Mouse (Mus musculus): Measurements from ENCODE around the gene Usp47. TPM values are rescaled to one million over a fixed set of nuclear protein-coding genes. Genes with fewer than 3 reads are reported as not detected.
A peak's percentile ranks its signal among the peaks of the same experiment; 100 is the strongest.

Gene Usp47
- polyA plus RNA-seq, 1 experiment from 2014 or later, result 80.9 TPM

GRCm38 (mm10) chr7:112144646-112145179 lies 121.4 kb downstream of the Usp47 start:
- H3K4me3 ChIP-seq (ENCODE audit: low read length), result no peak overlapping the region
- ATAC-seq (ENCODE audit: low FRiP score, low TSS enrichment), result no peak
- H3K4me2 ChIP-seq (replicated peaks; ENCODE audit: low read depth, low read length), result no peak overlapping the region
- no peak overlapping the region for H3K9ac ChIP-seq (ENCODE audit: low read depth, low read length)
- WGBS, result 54% methylated on average over 11 of the region's 11 CpGs
- no peaks in the 10 kb centered on the region for H3K27me3 ChIP-seq (ENCODE audit: control insufficient read depth, insufficient read depth, low read length)
- H3K36me3 ChIP-seq (ENCODE audit: control insufficient read depth, insufficient read depth, low read length), result peaks cover 2% of the 10 kb centered on the region; the same call in 1 of the 2 replicates
- H3K9me3 ChIP-seq (ENCODE audit: control insufficient read depth, low read length), result no peaks in the 10 kb centered on the region
- no peak overlapping the region for H3K27ac ChIP-seq (ENCODE audit: low read depth, low read length)
- peaks cover 15% of the 10 kb centered on the region for H3K4me1 ChIP-seq (ENCODE audit: control insufficient read depth, insufficient read depth, low read length)

- peaks cover 13% of the 10 kb centered on the region for H3K4me1 ChIP-seq (ENCODE audit: control insufficient read depth, insufficient read depth, low read length)
- no peak overlapping the region for H3K4me2 ChIP-seq (replicated peaks; ENCODE audit: low read depth, low read length)
- no peaks in the 10 kb centered on the region for H3K9me3 ChIP-seq (ENCODE audit: control insufficient read depth, low read length)
- no peak overlapping the region for H3K4me3 ChIP-seq (ENCODE audit: low read length)
- 68% methylated on average over 2 of the region's 2 CpGs for WGBS
- no peaks in the 10 kb centered on the region for H3K27me3 ChIP-seq (ENCODE audit: control insufficient read depth, insufficient read depth, low read length)
- no peak overlapping the region for H3K27ac ChIP-seq (ENCODE audit: low read depth, low read length)
- no peak overlapping the region for H3K9ac ChIP-seq (ENCODE audit: low read depth, low read length)
- H3K36me3 ChIP-seq (ENCODE audit: control insufficient read depth, insufficient read depth, low read length), result peaks cover 2% of the 10 kb centered on the region; the same call in 1 of the 2 replicates
- no peak for ATAC-seq (ENCODE audit: low FRiP score, low TSS enrichment)
Measured at GRCm38 (mm10) chr7:112147979-112148378, 124.7 kb downstream of the Usp47 start.

GRCm38 (mm10) chr7:112149113-112149512 lies 125.8 kb downstream of the Usp47 start:
- Histone ChIP-seq H3K9me3 (ENCODE audit: control insufficient read depth, low read length) (no peaks in the 10 kb centered on the region), H3K4me1 (ENCODE audit: control insufficient read depth, insufficient read depth, low read length) (0 out of 2 replicates have a peak, but pooled peaks cover 4% of the 10 kb centered on the region), H3K4me2 (replicated peaks; ENCODE audit: low read depth, low read length) (no peak overlapping the region), H3K27me3 (ENCODE audit: control insufficient read depth, insufficient read depth, low read length) (no peaks in the 10 kb centered on the region), H3K27ac (ENCODE audit: low read depth, low read length) (no peak overlapping the region), H3K36me3 (ENCODE audit: control insufficient read depth, insufficient read depth, low read length) (peaks cover 2% of the 10 kb centered on the region; the same call in 1 of the 2 replicates), H3K4me3 (ENCODE audit: low read length) (no peak overlapping the region), H3K9ac (ENCODE audit: low read depth, low read length) (no peak overlapping the region)
- no peak for ATAC-seq (ENCODE audit: low FRiP score, low TSS enrichment)
- 93% methylated on average over 10 of the region's 10 CpGs for WGBS

GRCm38 (mm10) chr7:112154445-112154844 lies 131.1 kb downstream of the Usp47 start:
- H3K27ac ChIP-seq (ENCODE audit: low read depth, low read length), result 0 out of 2 replicates have a peak overlapping the region, but pooled peaks have one; percentile 51
- H3K27me3 ChIP-seq (ENCODE audit: control insufficient read depth, insufficient read depth, low read length), result no peaks in the 10 kb centered on the region
- 67% methylated on average over 4 of the region's 4 CpGs for WGBS
- no peaks in the 10 kb centered on the region for H3K36me3 ChIP-seq (ENCODE audit: control insufficient read depth, insufficient read depth, low read length)
- no peak overlapping the region for H3K9ac ChIP-seq (ENCODE audit: low read depth, low read length)
- H3K9me3 ChIP-seq (ENCODE audit: control insufficient read depth, low read length), result no peaks in the 10 kb centered on the region
- no peak overlapping the region for H3K4me3 ChIP-seq (ENCODE audit: low read length)
- ATAC-seq (ENCODE audit: low FRiP score, low TSS enrichment), result no peak
- peaks cover 23% of the 10 kb centered on the region for H3K4me1 ChIP-seq (ENCODE audit: control insufficient read depth, insufficient read depth, low read length)
- H3K4me2 ChIP-seq (replicated peaks; ENCODE audit: low read depth, low read length), result no peak overlapping the region

- Histone ChIP-seq H3K4me3 (ENCODE audit: low read length) (no peak overlapping the region), H3K27me3 (ENCODE audit: control insufficient read depth, insufficient read depth, low read length) (no peaks in the 10 kb centered on the region), H3K36me3 (ENCODE audit: control insufficient read depth, insufficient read depth, low read length) (no peaks in the 10 kb centered on the region), H3K27ac (ENCODE audit: low read depth, low read length) (no peak overlapping the region), H3K9ac (ENCODE audit: low read depth, low read length) (no peak overlapping the region), H3K4me2 (replicated peaks; ENCODE audit: low read depth, low read length) (no peak overlapping the region), H3K4me1 (ENCODE audit: control insufficient read depth, insufficient read depth, low read length) (peaks cover 23% of the 10 kb centered on the region), H3K9me3 (ENCODE audit: control insufficient read depth, low read length) (no peaks in the 10 kb centered on the region)
- no peak for ATAC-seq (ENCODE audit: low FRiP score, low TSS enrichment)
- WGBS, result 10% methylated on average over 1 of the region's 1 CpGs
Measured at GRCm38 (mm10) chr7:112155194-112155593, 131.9 kb downstream of the Usp47 start.

GRCm38 (mm10) chr7:112157584-112158315 lies 134.4 kb downstream of the Usp47 start:
- ATAC-seq (ENCODE audit: low FRiP score, low TSS enrichment), result peak; percentile 32; the same call in 1 of the 2 replicates
- no peaks in the 10 kb centered on the region for H3K9me3 ChIP-seq (ENCODE audit: control insufficient read depth, low read length)
- H3K27me3 ChIP-seq (ENCODE audit: control insufficient read depth, insufficient read depth, low read length), result no peaks in the 10 kb centered on the region
- peaks cover 23% of the 10 kb centered on the region for H3K4me1 ChIP-seq (ENCODE audit: control insufficient read depth, insufficient read depth, low read length)
- H3K27ac ChIP-seq (ENCODE audit: low read depth, low read length), result no peak overlapping the region
- no peaks in the 10 kb centered on the region for H3K36me3 ChIP-seq (ENCODE audit: control insufficient read depth, insufficient read depth, low read length)
- H3K9ac ChIP-seq (ENCODE audit: low read depth, low read length), result peak overlapping the region; percentile 51
- H3K4me3 ChIP-seq (ENCODE audit: low read length), result peak overlapping the region; percentile 44
- H3K4me2 ChIP-seq (replicated peaks; ENCODE audit: low read depth, low read length), result peak overlapping the region; percentile 62
- 7% methylated on average over 23 of the region's 23 CpGs for WGBS

DNA sequence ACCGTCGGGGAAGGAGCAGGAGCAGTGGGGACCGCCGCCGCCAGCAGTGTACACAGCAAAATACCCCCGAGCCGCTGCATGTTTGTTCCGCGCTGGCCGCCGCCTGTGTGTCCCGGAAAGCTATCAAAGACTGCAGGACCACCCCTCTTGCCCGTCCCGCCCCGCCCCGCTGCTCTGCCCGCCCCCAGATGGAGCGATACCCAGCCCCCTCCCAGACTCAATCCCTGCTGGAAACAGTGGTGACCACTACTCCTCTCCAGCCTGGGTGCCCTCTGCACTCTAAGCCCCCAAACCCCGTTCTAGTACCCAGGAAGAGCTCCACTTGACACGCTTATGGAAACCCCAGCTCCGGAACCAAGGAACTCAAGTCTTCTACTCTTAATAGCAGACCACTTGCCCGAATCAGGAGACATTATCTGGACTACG lies 135.0 kb downstream of the Usp47 start:
- Histone ChIP-seq H3K4me3 (ENCODE audit: low read length) (peak overlapping the region; percentile 44), H3K27me3 (ENCODE audit: control insufficient read depth, insufficient read depth, low read length) (no peaks in the 10 kb centered on the region), H3K4me1 (ENCODE audit: control insufficient read depth, insufficient read depth, low read length) (peaks cover 23% of the 10 kb centered on the region), H3K36me3 (ENCODE audit: control insufficient read depth, insufficient read depth, low read length) (no peaks in the 10 kb centered on the region), H3K9ac (ENCODE audit: low read depth, low read length) (peak overlapping the region; percentile 51), H3K27ac (ENCODE audit: low read depth, low read length) (no peak overlapping the region), H3K9me3 (ENCODE audit: control insufficient read depth, low read length) (no peaks in the 10 kb centered on the region), H3K4me2 (replicated peaks; ENCODE audit: low read depth, low read length) (peak overlapping the region; percentile 62)
- 2% methylated on average over 23 of the region's 23 CpGs for WGBS
- peak; percentile 61 for ATAC-seq (ENCODE audit: low FRiP score, low TSS enrichment)

DNA sequence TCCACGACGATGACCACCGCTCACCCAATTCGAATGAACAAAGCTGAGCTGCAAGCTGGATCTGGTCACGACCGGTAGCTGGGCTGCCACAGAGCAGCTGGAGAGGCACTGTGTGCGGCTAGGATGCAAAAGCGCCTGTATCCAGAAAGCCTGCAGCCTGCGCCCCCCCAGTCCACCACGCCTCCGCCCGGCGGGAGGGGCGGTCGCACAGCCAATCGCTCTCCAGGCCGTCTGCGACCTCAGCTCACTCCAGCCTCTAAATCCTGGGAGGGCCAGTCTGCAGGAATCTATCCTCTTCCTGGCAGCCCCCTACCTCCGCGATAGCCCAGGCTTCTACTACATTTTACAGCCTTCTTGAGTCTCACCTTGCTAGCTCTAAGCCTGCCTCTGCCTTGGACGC lies 135.6 kb downstream of the Usp47 start, which contains the start of gene Dkk3:
TSS of gene Dkk3 (minus strand) at position 116 of the 400 bp plus-strand sequence.
- WGBS, result 3% methylated on average over 21 of the region's 21 CpGs
- no peak within 1 kb of the TSS for H3K27ac ChIP-seq (ENCODE audit: low read depth, low read length)

DNA sequence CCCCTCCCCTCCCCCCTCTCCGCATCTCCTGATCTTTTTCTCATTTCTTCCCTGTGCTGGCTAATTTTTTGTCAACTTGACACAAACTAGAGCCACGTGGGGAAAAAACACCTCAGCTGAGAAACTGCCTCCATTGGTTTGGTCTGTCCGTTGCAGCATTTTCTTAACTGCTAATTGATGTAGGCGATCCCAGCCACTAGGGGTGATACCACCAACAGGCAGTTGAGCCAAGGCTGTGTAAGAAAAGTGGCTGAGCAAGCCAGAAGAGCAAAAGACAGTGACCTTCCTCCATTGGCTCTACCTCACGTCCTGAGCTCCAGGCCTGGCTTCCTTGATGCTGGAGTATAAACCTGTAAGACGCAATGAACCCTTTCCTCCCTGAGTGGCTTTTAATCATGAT lies 136.5 kb downstream of the Usp47 start:
- ATAC-seq (ENCODE audit: low FRiP score, low TSS enrichment), result no peak
- H3K27me3 ChIP-seq (ENCODE audit: control insufficient read depth, insufficient read depth, low read length), result no peaks in the 10 kb centered on the region
- H3K36me3 ChIP-seq (ENCODE audit: control insufficient read depth, insufficient read depth, low read length), result no peaks in the 10 kb centered on the region
- no peak overlapping the region for H3K27ac ChIP-seq (ENCODE audit: low read depth, low read length)
- H3K4me1 ChIP-seq (ENCODE audit: control insufficient read depth, insufficient read depth, low read length), result peaks cover 19% of the 10 kb centered on the region
- H3K9me3 ChIP-seq (ENCODE audit: control insufficient read depth, low read length), result no peaks in the 10 kb centered on the region
- no peak overlapping the region for H3K4me3 ChIP-seq (ENCODE audit: low read length)
- no peak overlapping the region for H3K9ac ChIP-seq (ENCODE audit: low read depth, low read length)
- WGBS, result 42% methylated on average over 5 of the region's 6 CpGs
- H3K4me2 ChIP-seq (replicated peaks; ENCODE audit: low read depth, low read length), result no peak overlapping the region

More for the DNA sequence above, 135.6 kb downstream of the Usp47 start, which contains the start of gene Dkk3:
- H3K9me3 ChIP-seq (ENCODE audit: control insufficient read depth, low read length), result no peaks in the 10 kb centered on the region
- peak; percentile 60 for ATAC-seq (ENCODE audit: low FRiP score, low TSS enrichment)
- H3K36me3 ChIP-seq (ENCODE audit: control insufficient read depth, insufficient read depth, low read length), result no peaks in the 10 kb centered on the region
- H3K4me3 ChIP-seq (ENCODE audit: low read length), result peak within 1 kb of the TSS; percentile 44
- peaks cover 23% of the 10 kb centered on the region for H3K4me1 ChIP-seq (ENCODE audit: control insufficient read depth, insufficient read depth, low read length)
- H3K27me3 ChIP-seq (ENCODE audit: control insufficient read depth, insufficient read depth, low read length), result no peaks in the 10 kb centered on the region
- peak within 1 kb of the TSS; percentile 51 for H3K9ac ChIP-seq (ENCODE audit: low read depth, low read length)
- peak within 1 kb of the TSS; percentile 62 for H3K4me2 ChIP-seq (replicated peaks; ENCODE audit: low read depth, low read length)

Measured in kidney, embryonic 14.5 days (tissue).